In genomic region chr17:35919060-35919715, GRCm38 (mm10) we compare ENCODE assay signal across 8 mouse cellular contexts. TPM values are rescaled to one million over a fixed set of nuclear protein-coding genes. Genes with fewer than 3 reads are reported as not detected.
DNase-seq lines count a peak whose midpoint lies in the region; ATAC-seq and TF ChIP-seq lines count a peak whose summit lies in the region.

No protein-coding gene starts in this region.

- H3K27ac ChIP-seq in forebrain, embryonic 12.5 days = peak overlapping the region; percentile 99
- H3K27ac ChIP-seq in liver, postnatal 0 days (ENCODE audit: low read depth) = peak overlapping the region; percentile 100
- peak overlapping the region; percentile 97 for H3K27ac ChIP-seq in neural tube, embryonic 14.5 days (ENCODE audit: low read depth, low read length)

- TF ChIP-seq EP300 in liver, postnatal 0 days (IDR thresholded peaks at IDR 0.05; ENCODE audit: low read depth) = peak; percentile 57; the same call in 1 of the 2 replicates

- intact Hi-C loops in heart, postnatal 10 days (cut with DNase I) = no loop called here

- H3K4me3 ChIP-seq in E14TG2a.4 (replicated peaks; ENCODE audit: low read length) = peak overlapping the region; percentile 99
- peak overlapping the region; percentile 68 for H3K4me3 ChIP-seq in forebrain, embryonic 12.5 days (replicated peaks)
- peak overlapping the region; percentile 63 for H3K4me3 ChIP-seq in liver, postnatal 0 days (ENCODE audit: low read depth, low read length)
- H3K4me3 ChIP-seq in neural tube, embryonic 14.5 days (ENCODE audit: low read depth, low read length) = peak overlapping the region; percentile 66

- 14% methylated on average over 7 of the region's 7 CpGs for WGBS in forebrain, embryonic 12.5 days
- 4% methylated on average over 7 of the region's 7 CpGs for WGBS in large intestine, adult 2 months
- 10% methylated on average over 7 of the region's 7 CpGs for WGBS in liver, postnatal 0 days (ENCODE audit: insufficient replicate concordance)
- 4% methylated on average over 7 of the region's 7 CpGs for WGBS in neural tube, embryonic 14.5 days

- peak; percentile 60 for ATAC-seq in forebrain, embryonic 12.5 days (ENCODE audit: low FRiP score)
- ATAC-seq in liver, postnatal 0 days = peak; percentile 21
- peak; percentile 55 for ATAC-seq in neural tube, embryonic 14.5 days (ENCODE audit: low read depth)

- no peak for TF ChIP-seq CTCF in E14TG2a.4 (conservative IDR thresholded peaks at IDR 0.05; ENCODE audit: low read length)
- TF ChIP-seq CTCF in liver, postnatal 0 days (IDR thresholded peaks at IDR 0.05; ENCODE audit: low read depth) = no peak

- H3K4me2 ChIP-seq in forebrain, embryonic 12.5 days = peak overlapping the region; percentile 72
- peak overlapping the region; percentile 76 for H3K4me2 ChIP-seq in liver, postnatal 0 days (ENCODE audit: low read depth, low read length)
- H3K4me2 ChIP-seq in neural tube, embryonic 14.5 days (ENCODE audit: low read depth, low read length) = peak overlapping the region; percentile 69

- DNase-seq in c-Kit-positive CD71-positive TER-119-positive erythroid progenitor cells, embryonic 14.5 days (ENCODE audit: low spot score) = peak; percentile 98
- peak; percentile 97 for DNase-seq in heart, postnatal 10 days
- peak; percentile 97 for DNase-seq in large intestine, adult 2 months (ENCODE audit: low read depth, low spot score)
- DNase-seq in liver, postnatal 0 days = peak; percentile 95
- DNase-seq in testis, postnatal 10 days (ENCODE audit: low spot score) = peak; percentile 96

- H3K27me3 ChIP-seq in E14TG2a.4 (ENCODE audit: insufficient read depth, low read length) = no peaks in the 10 kb centered on the region
- H3K27me3 ChIP-seq in forebrain, embryonic 12.5 days = no peaks in the 10 kb centered on the region
- H3K27me3 ChIP-seq in liver, postnatal 0 days (ENCODE audit: insufficient read depth, low read length) = no peaks in the 10 kb centered on the region
- H3K27me3 ChIP-seq in neural tube, embryonic 14.5 days (ENCODE audit: control insufficient read depth, insufficient read depth, low read length) = no peaks in the 10 kb centered on the region

- peak overlapping the region; percentile 98 for H3K9ac ChIP-seq in forebrain, embryonic 12.5 days
- H3K9ac ChIP-seq in liver, postnatal 0 days (replicated peaks) = peak overlapping the region; percentile 94
- H3K9ac ChIP-seq in neural tube, embryonic 14.5 days (replicated peaks; ENCODE audit: low read depth, low read length) = peak overlapping the region; percentile 99

- peaks cover 69% of the 10 kb centered on the region for H3K36me3 ChIP-seq in E14TG2a.4 (ENCODE audit: insufficient read depth, low read length)
- H3K36me3 ChIP-seq in forebrain, embryonic 12.5 days (replicated peaks) = peaks cover 22% of the 10 kb centered on the region
- H3K36me3 ChIP-seq in liver, postnatal 0 days (replicated peaks; ENCODE audit: insufficient read depth, low read length) = peaks cover 29% of the 10 kb centered on the region
- H3K36me3 ChIP-seq in neural tube, embryonic 14.5 days (ENCODE audit: control insufficient read depth, insufficient read depth, low read length) = peaks cover 9% of the 10 kb centered on the region

- peaks cover 50% of the 10 kb centered on the region for H3K4me1 ChIP-seq in E14TG2a.4 (replicated peaks; ENCODE audit: low read depth, low read length)
- H3K4me1 ChIP-seq in forebrain, embryonic 12.5 days = peaks cover 36% of the 10 kb centered on the region
- H3K4me1 ChIP-seq in liver, postnatal 0 days (ENCODE audit: insufficient read depth) = peaks cover 39% of the 10 kb centered on the region
- peaks cover 23% of the 10 kb centered on the region for H3K4me1 ChIP-seq in neural tube, embryonic 14.5 days (ENCODE audit: control insufficient read depth, insufficient read depth, low read length)

- H3K9me3 ChIP-seq in E14TG2a.4 (ENCODE audit: low read length) = no peaks in the 10 kb centered on the region
- H3K9me3 ChIP-seq in forebrain, embryonic 12.5 days = no peaks in the 10 kb centered on the region
- no peaks in the 10 kb centered on the region for H3K9me3 ChIP-seq in liver, postnatal 0 days (ENCODE audit: low read length)
- H3K9me3 ChIP-seq in neural tube, embryonic 14.5 days (ENCODE audit: control insufficient read depth, low read length) = no peaks in the 10 kb centered on the region

RNA-seq across cellular contexts. Expression of gene Ppp1r10, which starts 3.0 kb away (rescaled TPM):
- polyA plus RNA-seq in forebrain, embryonic 12.5 days (2016; fragmentation: Nextera tagmentation; extraction: Ambion mirVana) = 65.4 and 70.4 TPM in 2 replicates
- total RNA-seq in heart, postnatal 10 days (2021) = 10 to 100 TPM; 43.3 to 45.1 TPM
- polyA plus RNA-seq in large intestine, adult 2 months (2012; rRNA removed) = 28.7 and 36.9 TPM in 2 replicates
- 10.0 and 15.9 TPM in 2 replicates for polyA plus RNA-seq in liver, postnatal 0 days (2015; fragmentation: Nextera tagmentation; extraction: Ambion mirVana)
- 31.9 and 39.0 TPM in 2 replicates for polyA plus RNA-seq in neural tube, embryonic 14.5 days (2014; fragmentation: Nextera tagmentation; extraction: Ambion mirVana)

RNA-seq across cellular contexts. Expression of gene Mrps18b, which starts 3.0 kb away (rescaled TPM):
- polyA plus RNA-seq in forebrain, embryonic 12.5 days (2016; fragmentation: Nextera tagmentation; extraction: Ambion mirVana) = 56.2 and 56.6 TPM in 2 replicates
- 10 to 100 TPM; 52.8 to 56.2 TPM for total RNA-seq in heart, postnatal 10 days (2021)
- 111 and 131 TPM in 2 replicates for polyA plus RNA-seq in large intestine, adult 2 months (2012; rRNA removed)
- polyA plus RNA-seq in liver, postnatal 0 days (2015; fragmentation: Nextera tagmentation; extraction: Ambion mirVana) = 81.2 and 82.4 TPM in 2 replicates
- polyA plus RNA-seq in neural tube, embryonic 14.5 days (2014; fragmentation: Nextera tagmentation; extraction: Ambion mirVana) = 65.3 and 66.2 TPM in 2 replicates

RNA-seq across cellular contexts. Expression of gene Atat1, which starts 9.3 kb away (rescaled TPM):
- 277 and 280 TPM in 2 replicates for polyA plus RNA-seq in forebrain, embryonic 12.5 days (2016; fragmentation: Nextera tagmentation; extraction: Ambion mirVana)
- 10 to 100 TPM; 12.1 to 16.3 TPM for total RNA-seq in heart, postnatal 10 days (2021)
- polyA plus RNA-seq in large intestine, adult 2 months (2012; rRNA removed) = 20.0 and 45.4 TPM in 2 replicates
- polyA plus RNA-seq in liver, postnatal 0 days (2015; fragmentation: Nextera tagmentation; extraction: Ambion mirVana) = 3.4 and 4.8 TPM in 2 replicates
- polyA plus RNA-seq in neural tube, embryonic 14.5 days (2014; fragmentation: Nextera tagmentation; extraction: Ambion mirVana) = 448 and 481 TPM in 2 replicates

RNA-seq across cellular contexts. Expression of gene 2310061I04Rik, which starts 22.0 kb away (rescaled TPM):
- polyA plus RNA-seq in forebrain, embryonic 12.5 days (2016; fragmentation: Nextera tagmentation; extraction: Ambion mirVana) = 26.7 and 29.4 TPM in 2 replicates
- total RNA-seq in heart, postnatal 10 days (2021) = 10 to 100 TPM; 64.8 to 69.8 TPM
- polyA plus RNA-seq in large intestine, adult 2 months (2012; rRNA removed) = 76.6 and 84.9 TPM in 2 replicates
- 15.6 and 16.9 TPM in 2 replicates for polyA plus RNA-seq in liver, postnatal 0 days (2015; fragmentation: Nextera tagmentation; extraction: Ambion mirVana)
- polyA plus RNA-seq in neural tube, embryonic 14.5 days (2014; fragmentation: Nextera tagmentation; extraction: Ambion mirVana) = 57.9 and 74.2 TPM in 2 replicates

RNA-seq across cellular contexts. Expression of gene Dhx16, which starts 39.6 kb away (rescaled TPM):
- 48.0 and 54.8 TPM in 2 replicates for polyA plus RNA-seq in forebrain, embryonic 12.5 days (2016; fragmentation: Nextera tagmentation; extraction: Ambion mirVana)
- 10 to 100 TPM; 24.7 to 29.2 TPM for total RNA-seq in heart, postnatal 10 days (2021)
- 67.2 and 82.6 TPM in 2 replicates for polyA plus RNA-seq in large intestine, adult 2 months (2012; rRNA removed)
- polyA plus RNA-seq in liver, postnatal 0 days (2015; fragmentation: Nextera tagmentation; extraction: Ambion mirVana) = 14.3 and 15.6 TPM in 2 replicates
- polyA plus RNA-seq in neural tube, embryonic 14.5 days (2014; fragmentation: Nextera tagmentation; extraction: Ambion mirVana) = 22.4 and 37.5 TPM in 2 replicates

Comparison
In these comparisons a context has a peak if more than half of its experiments do, and no peak if none do; other contexts are left out.
1. Peak in every context shown above with its lines: DNase-seq, ATAC-seq, H3K4me3 ChIP-seq and H3K27ac ChIP-seq.